Mouse (Mus musculus): ENCODE measurements around the gene Mrps15.

The Mrps15 gene

GRCm38 (mm10) chr4:126046851-126047585 lies at the start of gene Mrps15:
Gene Mrps15 (plus strand): TSS chr4:126046925.
- DNase-seq (ENCODE audit: low spot score in 2 of 2) = peak; percentile 78 to 79

DNA sequence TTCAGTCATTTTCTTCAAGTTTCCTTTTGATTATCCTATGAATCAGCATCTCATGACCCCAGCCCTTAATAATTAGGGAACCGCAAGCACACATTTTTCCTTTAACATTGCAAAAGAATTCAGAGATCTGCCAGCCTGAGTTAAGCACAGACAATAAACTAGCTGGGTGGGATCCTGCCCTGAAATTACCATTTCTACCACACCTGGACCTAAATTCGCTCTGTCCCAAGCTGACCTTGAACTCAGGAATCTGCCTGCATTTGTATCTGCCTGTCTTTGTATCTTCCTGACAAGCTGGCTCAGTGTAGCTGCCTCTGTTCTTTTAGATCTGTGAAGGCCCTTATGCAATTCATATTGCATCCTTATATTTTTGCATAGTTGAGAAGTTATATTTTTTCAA lies 48.9 kb upstream of the Mrps15 start:
- DNase-seq (ENCODE audit: low spot score in 2 of 2) = no peak

GRCm38 (mm10) chr4:126001311-126002199 lies 45.2 kb upstream of the Mrps15 start:
- no peak for DNase-seq (ENCODE audit: low spot score in 2 of 2)

DNA sequence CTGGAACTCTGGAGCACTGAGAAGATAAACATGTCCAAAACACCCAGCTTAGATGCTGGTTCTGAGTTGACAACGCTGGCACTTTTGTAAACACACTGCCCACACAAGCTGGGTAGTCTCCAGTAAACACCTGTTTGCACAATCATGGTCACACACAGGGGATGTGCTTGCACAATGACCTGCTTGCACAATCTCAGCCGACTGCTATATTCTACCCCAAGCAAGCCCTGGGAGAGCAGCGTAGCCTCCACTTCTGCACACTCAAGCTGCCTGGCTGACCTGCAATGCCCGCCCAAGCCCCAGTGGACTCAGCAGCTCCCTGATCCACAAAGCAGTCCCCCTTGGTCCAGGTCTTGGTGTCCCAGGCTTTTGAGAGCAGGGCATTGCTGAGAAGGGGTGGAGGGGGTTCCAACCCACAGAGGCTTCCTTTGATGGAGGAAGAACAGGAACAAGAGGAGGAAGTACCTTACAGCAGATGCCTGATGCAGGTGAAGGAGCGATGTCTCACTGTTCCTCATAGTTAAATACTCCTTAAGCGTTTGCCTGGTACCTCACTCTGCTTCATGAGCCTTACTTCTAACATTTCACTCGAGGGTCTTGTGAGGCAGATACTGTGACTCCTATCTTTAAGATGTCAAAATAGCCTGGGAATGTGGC lies 28.9 kb upstream of the Mrps15 start:
- no peak for DNase-seq (ENCODE audit: low spot score in 2 of 2)

DNA sequence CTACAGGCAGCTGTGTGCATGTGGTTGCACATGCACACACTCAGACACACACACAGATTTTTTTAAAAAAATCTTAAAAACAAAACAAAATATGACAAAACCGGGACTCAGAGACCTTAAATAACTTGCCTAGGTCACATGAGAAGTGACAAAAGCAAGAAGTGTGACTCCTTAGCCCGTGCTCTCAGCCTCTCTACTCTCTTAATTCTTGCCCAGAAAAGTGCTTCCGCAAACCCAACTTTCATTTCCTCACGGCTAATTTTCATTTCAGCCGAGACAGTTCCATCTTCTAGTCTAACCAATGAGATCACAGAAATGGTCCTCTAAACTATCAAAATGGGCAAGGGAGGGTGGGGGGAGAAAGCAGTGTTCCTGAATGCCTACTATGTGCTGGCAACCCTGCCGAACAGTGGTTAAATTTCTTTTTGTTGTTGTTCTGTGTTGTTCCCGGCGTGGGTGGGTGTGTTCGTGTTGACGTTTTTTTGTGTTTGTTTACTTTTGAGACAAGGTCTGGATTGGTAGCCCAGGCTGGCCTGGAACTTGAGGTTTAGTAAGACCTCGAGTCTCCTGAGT lies 27.7 kb upstream of the Mrps15 start:
- DNase-seq (ENCODE audit: low spot score in 2 of 2) = no peak

DNA sequence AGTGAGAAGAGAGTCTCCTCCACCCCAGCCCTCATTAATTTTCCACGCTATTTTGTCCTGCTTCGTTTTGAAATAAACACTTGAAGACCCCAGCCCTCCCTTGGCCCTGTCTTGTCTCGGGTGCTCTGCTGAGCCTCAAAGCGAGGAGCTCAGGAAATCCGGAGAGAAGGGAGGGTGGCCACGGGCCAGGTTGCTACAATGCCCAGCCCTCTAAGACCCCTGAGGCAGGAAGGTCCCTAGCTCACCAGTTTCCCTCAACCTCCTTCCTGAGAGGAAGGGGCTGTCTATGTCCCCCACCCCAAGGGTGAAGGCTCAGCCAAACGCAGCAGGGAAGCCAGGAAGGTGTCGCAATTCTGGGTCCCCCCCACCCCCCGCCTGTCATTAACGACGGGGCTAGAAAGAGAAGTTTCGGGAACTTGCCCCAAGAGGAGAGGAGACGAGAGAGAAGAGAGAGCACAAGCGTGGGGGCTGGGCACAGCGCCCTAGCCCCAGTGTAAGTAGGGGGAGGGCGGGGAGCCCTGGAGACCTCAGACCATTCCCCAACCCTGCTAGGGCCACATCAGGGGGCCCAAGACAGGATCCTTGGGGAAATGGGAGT lies 22.3 kb upstream of the Mrps15 start, which contains the start of gene Csf3r:
Csf3r (plus strand) TSS at position 248 of the 598 bp plus-strand sequence.
- DNase-seq (ENCODE audit: low spot score in 2 of 2) = no peak

GRCm38 (mm10) chr4:126025801-126026200 lies 20.9 kb upstream of the Mrps15 start:
- no peak for DNase-seq (ENCODE audit: low spot score in 2 of 2)

- DNase-seq (ENCODE audit: low spot score in 2 of 2) = no peak
Observed at GRCm38 (mm10) chr4:126027980-126028379, 18.7 kb upstream of the Mrps15 start.

- no peak for DNase-seq (ENCODE audit: low spot score in 2 of 2)
Observed at GRCm38 (mm10) chr4:126029042-126029441, 17.7 kb upstream of the Mrps15 start.

GRCm38 (mm10) chr4:126030705-126031104 lies 16.0 kb upstream of the Mrps15 start:
- DNase-seq (ENCODE audit: low spot score in 2 of 2) = no peak

GRCm38 (mm10) chr4:126035413-126035812 lies 11.3 kb upstream of the Mrps15 start:
- no peak for DNase-seq (ENCODE audit: low spot score in 2 of 2)

DNA sequence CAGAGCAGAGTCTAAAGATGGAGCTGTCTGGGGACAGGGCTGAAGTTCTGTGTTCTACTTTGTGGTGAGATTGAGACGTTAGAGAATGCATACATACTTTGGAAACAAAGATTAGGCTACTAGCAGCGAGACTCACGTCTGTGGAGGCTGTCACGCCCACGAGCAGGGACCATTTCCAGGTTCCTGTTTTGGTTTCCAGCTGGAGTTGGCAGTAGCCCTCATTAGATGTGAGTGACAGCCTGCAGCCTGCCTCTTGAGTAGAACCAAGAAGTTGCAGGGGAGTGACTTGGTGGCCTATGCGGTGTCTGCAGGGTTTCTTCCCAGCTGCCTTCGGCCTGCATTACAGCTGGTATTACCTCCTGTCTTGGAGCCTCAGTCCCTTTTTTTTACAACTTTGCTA lies 4.9 kb downstream of the Mrps15 start:
- DNase-seq (ENCODE audit: low spot score in 2 of 2) = peak; percentile 62 to 63

DNA sequence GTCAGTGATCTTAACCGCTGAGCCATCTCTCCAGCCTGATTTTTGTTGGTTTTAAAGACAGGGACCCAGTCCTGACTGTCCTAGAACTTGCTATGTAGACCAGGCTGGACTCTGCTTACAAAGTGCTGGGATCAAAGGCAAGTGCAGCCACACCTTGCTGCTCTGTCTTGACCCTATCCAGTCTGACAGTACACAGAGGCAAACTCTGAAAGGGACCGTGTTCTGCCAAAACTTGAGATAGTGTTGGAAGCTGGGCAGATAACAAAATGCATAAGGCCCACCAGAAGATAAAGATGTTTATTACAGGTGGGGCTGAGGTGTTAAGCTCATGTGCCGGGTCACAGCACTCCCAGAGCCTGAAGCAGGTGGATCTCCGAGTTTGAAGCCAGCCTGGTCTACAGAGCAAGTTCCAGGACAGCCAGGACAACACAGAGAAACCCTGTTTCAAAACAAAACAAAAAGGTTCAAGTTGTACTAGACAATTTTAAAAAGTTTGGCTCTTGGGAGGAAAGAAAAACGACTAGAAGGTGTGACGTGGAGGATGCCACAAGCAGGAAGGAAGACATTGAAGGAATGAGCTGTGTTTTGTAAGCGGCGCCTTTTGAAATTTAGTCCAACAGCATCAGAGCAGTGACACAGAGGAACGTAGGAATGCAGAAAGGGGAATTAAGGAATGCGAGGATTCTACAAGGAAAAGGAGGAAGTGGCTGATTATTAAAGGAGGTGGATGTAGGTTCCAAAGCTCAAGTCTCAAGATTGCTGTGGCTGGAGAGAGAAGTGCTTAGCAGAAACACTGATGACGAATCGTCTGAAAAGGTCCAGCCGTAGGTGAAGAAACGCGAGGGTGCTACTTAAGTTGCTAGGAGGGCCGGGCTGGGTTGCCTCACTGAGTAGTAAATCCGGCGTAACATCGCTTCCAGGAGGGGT lies 10.7 kb downstream of the Mrps15 start:
- no peak for DNase-seq (ENCODE audit: low spot score in 2 of 2)

DNA sequence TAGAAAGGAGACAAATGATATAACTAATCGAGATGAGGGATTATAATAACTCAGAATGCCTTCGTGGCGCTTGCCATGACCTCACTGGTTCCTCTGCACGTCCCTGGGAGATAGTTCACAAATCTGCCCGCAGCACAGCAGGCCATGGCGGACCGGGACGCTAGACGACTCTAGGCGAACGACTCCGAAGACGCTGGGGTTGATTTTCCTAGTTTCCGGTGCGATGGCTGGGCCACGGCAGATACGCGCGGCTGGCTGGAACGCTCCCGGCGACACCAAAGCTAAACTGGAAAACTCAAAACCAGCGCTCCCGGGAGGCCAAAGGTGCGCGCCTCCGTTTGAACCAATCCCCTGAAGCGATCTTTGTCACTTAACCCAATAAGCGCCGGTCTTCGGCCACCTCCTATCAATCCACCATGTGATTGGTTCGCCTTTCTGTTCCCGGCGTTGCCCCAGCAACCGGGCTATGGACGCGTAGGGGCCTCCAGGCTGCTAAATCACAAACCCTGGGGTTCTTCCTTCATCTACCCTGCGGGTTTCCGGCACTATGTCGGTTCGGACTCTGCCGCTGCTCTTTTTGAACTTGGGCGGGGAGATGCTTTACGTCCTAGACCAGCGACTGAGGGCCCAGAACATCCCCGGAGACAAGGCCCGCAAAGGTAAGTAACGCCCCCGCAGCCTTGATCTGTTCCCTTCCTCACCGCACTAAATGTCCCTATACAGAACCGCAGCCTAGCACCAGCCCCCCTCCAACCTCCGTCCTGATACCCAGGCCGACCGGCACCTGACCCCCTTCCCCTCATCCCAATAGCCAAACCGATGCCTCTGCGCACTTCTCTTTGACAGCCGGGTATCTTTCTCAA lies 11.6 kb downstream of the Mrps15 start, which contains the start of gene Oscp1:
Oscp1 (plus strand) TSS at position 432 of the 863 bp plus-strand sequence.
- peak; percentile 91 to 94 for DNase-seq (ENCODE audit: low spot score in 2 of 2)

DNA sequence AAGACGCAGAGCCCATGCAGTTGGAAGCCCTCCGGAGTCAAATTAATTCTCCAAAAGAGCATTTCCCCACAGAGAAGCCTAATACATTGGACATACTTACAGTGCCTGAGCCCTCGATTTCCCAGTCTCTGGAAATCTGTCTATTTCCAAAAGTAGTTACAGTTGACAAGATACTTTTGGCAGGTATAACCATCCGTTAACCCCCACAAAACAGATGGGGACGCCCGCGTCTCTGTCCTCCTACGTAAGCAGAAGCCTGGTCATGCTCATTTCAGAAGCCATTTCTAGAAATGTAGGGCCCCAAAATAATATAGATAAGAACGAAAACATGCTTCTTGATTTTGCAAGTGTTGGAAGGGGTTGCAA lies 12.3 kb downstream of the Mrps15 start:
- peak; percentile 64 to 72 for DNase-seq (ENCODE audit: low spot score in 2 of 2)

GRCm38 (mm10) chr4:126062856-126063255 lies 16.1 kb downstream of the Mrps15 start:
- DNase-seq (ENCODE audit: low spot score in 2 of 2) = peak in 1 of 2 experiments; percentile 18

- peak; percentile 30 to 32 for DNase-seq (ENCODE audit: low spot score in 2 of 2)
Observed at GRCm38 (mm10) chr4:126065241-126065640, 18.5 kb downstream of the Mrps15 start.

- no peak for DNase-seq (ENCODE audit: low spot score in 2 of 2)
Observed at GRCm38 (mm10) chr4:126067401-126068077, 20.8 kb downstream of the Mrps15 start.

DNA sequence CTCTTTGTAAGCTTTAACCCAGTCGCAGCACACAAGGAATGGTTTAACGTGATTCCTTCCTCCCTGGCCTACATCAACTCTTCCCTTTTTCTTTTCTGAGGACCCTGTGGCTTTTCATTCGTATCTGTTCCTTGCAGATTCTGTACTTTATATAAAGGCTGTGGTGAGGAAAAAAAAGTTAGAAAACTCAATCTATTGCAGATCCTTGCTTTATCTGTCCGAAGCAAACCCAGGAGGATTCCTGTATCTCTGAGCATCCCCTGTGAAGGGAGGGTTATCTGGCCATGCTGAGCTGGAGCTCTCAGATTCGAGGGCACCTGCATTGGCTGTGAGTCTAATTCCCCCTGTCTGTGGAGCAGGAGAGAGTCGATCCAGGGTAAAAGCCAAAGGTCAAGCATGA lies 22.1 kb downstream of the Mrps15 start:
- no peak for DNase-seq (ENCODE audit: low spot score in 2 of 2)

Data from right cerebral cortex, postnatal 36 days (tissue).